Comparison of ENCODE assay signal across 17 mouse cellular contexts in genomic region chr10:119405103-119405502, GRCm38 (mm10). TPM values are rescaled to one million over a fixed set of nuclear protein-coding genes. Genes with fewer than 3 reads are reported as not detected.
A peak's percentile ranks its signal among the peaks of the same experiment; 100 is the strongest.
DNase-seq lines count a peak whose midpoint lies in the region; ATAC-seq and TF ChIP-seq lines count a peak whose summit lies in the region.
"Had no signal": no experiment of that assay in that cellular context is flagged by ENCODE, and none has a peak within 500 bp of the region (broad histone marks: within the 10 kb centered on the region; RNA-seq: fewer than 3 reads in every experiment).

No protein-coding gene starts in this region.

- H3K36me3 ChIP-seq in kidney, postnatal 0 days (ENCODE audit: insufficient read depth, low read length), result no peaks in the 10 kb centered on the region
- H3K36me3 ChIP-seq in kidney, adult 2 months (ENCODE audit: control insufficient read depth, insufficient read depth, low read length), result no peaks in the 10 kb centered on the region
- H3K36me3 ChIP-seq in embryonic facial prominence, embryonic 13.5 days, result no peaks in the 10 kb centered on the region
- no peaks in the 10 kb centered on the region for H3K36me3 ChIP-seq in embryonic facial prominence, embryonic 15.5 days
- H3K36me3 ChIP-seq: forebrain, embryonic 12.5 days; heart, embryonic 12.5 days; hindbrain, embryonic 10.5 days had no signal

- no peak overlapping the region for H3K27ac ChIP-seq in kidney, postnatal 0 days
- H3K27ac ChIP-seq in kidney, adult 2 months (ENCODE audit: insufficient read depth, low read depth, low read length), result no peak overlapping the region
- H3K27ac ChIP-seq in embryonic facial prominence, embryonic 13.5 days, result no peak overlapping the region
- H3K27ac ChIP-seq in embryonic facial prominence, embryonic 15.5 days (replicated peaks), result no peak overlapping the region
- H3K27ac ChIP-seq: forebrain, embryonic 12.5 days; heart, adult 2 months; hindbrain, embryonic 10.5 days; hindbrain, embryonic 14.5 days had no signal

- no peak overlapping the region for H3K4me2 ChIP-seq in kidney, postnatal 0 days (ENCODE audit: low read length)
- H3K4me2 ChIP-seq in embryonic facial prominence, embryonic 13.5 days, result no peak overlapping the region
- no peak overlapping the region for H3K4me2 ChIP-seq in embryonic facial prominence, embryonic 15.5 days (replicated peaks)
- H3K4me2 ChIP-seq: forebrain, embryonic 12.5 days; heart, embryonic 12.5 days; hindbrain, embryonic 14.5 days had no signal

- peak; percentile 22 for DNase-seq in kidney, postnatal 0 days (ENCODE audit: low spot score)
- DNase-seq in kidney, adult 2 months, result no peak
- no peak for DNase-seq in c-Kit-positive CD71-positive TER-119-positive erythroid progenitor cells, embryonic 14.5 days (ENCODE audit: low spot score)
- DNase-seq in kidney, adult 11 months, result no peak
- DNase-seq: adrenal gland, postnatal 10 days; cerebellum, adult 11-12 months; cerebellum, adult 9-10 months; cerebellum, postnatal 25 days; gastrocnemius, postnatal 10 days; heart, adult 2 months had no signal

- no peak overlapping the region for H3K4me3 ChIP-seq in kidney, postnatal 0 days (replicated peaks; ENCODE audit: low read depth, low read length)
- H3K4me3 ChIP-seq in kidney, adult 2 months (ENCODE audit: insufficient read depth, low read depth, low read length), result no peak overlapping the region
- H3K4me3 ChIP-seq in embryonic facial prominence, embryonic 13.5 days, result no peak overlapping the region
- H3K4me3 ChIP-seq in embryonic facial prominence, embryonic 15.5 days (replicated peaks), result no peak overlapping the region
- H3K4me3 ChIP-seq: forebrain, embryonic 12.5 days; heart, adult 2 months; heart, embryonic 12.5 days; hindbrain, embryonic 10.5 days had no signal

- H3K4me1 ChIP-seq in kidney, postnatal 0 days (replicated peaks; ENCODE audit: insufficient read depth, low read length), result no peaks in the 10 kb centered on the region; the same call in 1 of the 2 replicates
- H3K4me1 ChIP-seq in kidney, adult 2 months (ENCODE audit: control insufficient read depth, insufficient read depth, low read length), result no peaks in the 10 kb centered on the region
- H3K4me1 ChIP-seq in embryonic facial prominence, embryonic 13.5 days, result no peaks in the 10 kb centered on the region
- 0 out of 2 replicates have a peak, but pooled peaks cover 3% of the 10 kb centered on the region for H3K4me1 ChIP-seq in embryonic facial prominence, embryonic 15.5 days

- no peaks in the 10 kb centered on the region for H3K27me3 ChIP-seq in kidney, postnatal 0 days (ENCODE audit: insufficient read depth, low read length)
- no peaks in the 10 kb centered on the region for H3K27me3 ChIP-seq in kidney, adult 2 months (replicated peaks; ENCODE audit: control insufficient read depth, insufficient read depth, low read length)
- no peaks in the 10 kb centered on the region for H3K27me3 ChIP-seq in embryonic facial prominence, embryonic 13.5 days
- no peaks in the 10 kb centered on the region for H3K27me3 ChIP-seq in embryonic facial prominence, embryonic 15.5 days
- H3K27me3 ChIP-seq: forebrain, embryonic 12.5 days; heart, embryonic 12.5 days had no signal

- ATAC-seq in kidney, postnatal 0 days (replicated peaks; ENCODE audit: low FRiP score, low read depth), result no peak
- ATAC-seq in embryonic facial prominence, embryonic 13.5 days (ENCODE audit: insufficient number of reproducible peaks, insufficient read depth, low FRiP score, low TSS enrichment, low read depth), result peak; percentile 20; the same call in 1 of the 2 replicates
- 0 out of 2 replicates have a peak, but pooled peaks have one; percentile 15 for ATAC-seq in embryonic facial prominence, embryonic 15.5 days (ENCODE audit: insufficient number of reproducible peaks, low FRiP score, low TSS enrichment, low read depth)
- ATAC-seq: forebrain, embryonic 16.5 days had no signal

- no peak for TF ChIP-seq CTCF in kidney, postnatal 0 days (IDR thresholded peaks at IDR 0.05; ENCODE audit: low read depth)
- no peak for TF ChIP-seq CTCF in kidney, adult 2 months (conservative IDR thresholded peaks at IDR 0.05; ENCODE audit: insufficient read depth, insufficient read length, low read depth, low read length)

- no peak overlapping the region for H3K9ac ChIP-seq in kidney, postnatal 0 days (ENCODE audit: low read depth, low read length)
- H3K9ac ChIP-seq in embryonic facial prominence, embryonic 13.5 days, result no peak overlapping the region
- no peak overlapping the region for H3K9ac ChIP-seq in embryonic facial prominence, embryonic 15.5 days
- H3K9ac ChIP-seq: forebrain, embryonic 12.5 days; heart, embryonic 12.5 days; hindbrain, embryonic 14.5 days had no signal

- 79% methylated on average over 9 of the region's 9 CpGs for WGBS in kidney, postnatal 0 days
- WGBS in kidney, adult 2 months, result 78% methylated on average over 9 of the region's 9 CpGs
- 90% methylated on average over 9 of the region's 9 CpGs for WGBS in embryonic facial prominence, embryonic 13.5 days
- whole genome bisulfite sequencing in embryonic facial prominence, embryonic 15.5 days, result 86% methylated on average over 9 of the region's 9 CpGs

- no peaks in the 10 kb centered on the region for H3K9me3 ChIP-seq in kidney, postnatal 0 days (replicated peaks; ENCODE audit: low read length)
- no peaks in the 10 kb centered on the region for H3K9me3 ChIP-seq in embryonic facial prominence, embryonic 13.5 days
- H3K9me3 ChIP-seq in embryonic facial prominence, embryonic 15.5 days (replicated peaks), result no peaks in the 10 kb centered on the region
- H3K9me3 ChIP-seq: forebrain, embryonic 12.5 days; heart, embryonic 12.5 days; hindbrain, embryonic 10.5 days had no signal

- no peak for TF ChIP-seq POLR2A in kidney, adult 2 months (IDR thresholded peaks at IDR 0.05; ENCODE audit: low read depth, low read length)

RNA-seq across cellular contexts. Expression of gene Grip1, which starts 48.5 kb away (rescaled TPM):
- polyA plus RNA-seq in kidney, postnatal 0 days (2015; fragmentation: Nextera tagmentation; extraction: Ambion mirVana), result 3.1 and 3.2 TPM in 2 replicates
- 2.5 and 2.7 TPM in 2 replicates for polyA plus RNA-seq in kidney, adult 2 months (2012; rRNA removed)
- polyA plus RNA-seq in embryonic facial prominence, embryonic 13.5 days (2015; fragmentation: Nextera tagmentation; extraction: Ambion mirVana), result 4.7 and 4.9 TPM in 2 replicates
- 4.2 and 4.8 TPM in 2 replicates for polyA plus RNA-seq in embryonic facial prominence, embryonic 15.5 days (2015; fragmentation: Nextera tagmentation; extraction: Ambion mirVana)
